Mouse (Mus musculus) Patski (cell line): ENCODE results near the gene Acbd7. TPM values are rescaled to one million over a fixed set of nuclear protein-coding genes. Genes with fewer than 3 reads are reported as not detected.

Experiments
- ATAC-seq: fragments of 100-300 bp; one replicate; pipeline ENCODE4 v1.8.0; 2021
- CTCF ChIA-PET: fragments of 350-600 bp; sonication (Branson Sonifier 250); formaldehyde crosslinking; loops from one replicate; lab custom pipeline; 2022; ENCODE audit warnings: inconsistent platforms; lab: Charles Lee
- POLR2A ChIA-PET: fragments of 350-600 bp; sonication (Branson Sonifier 250); formaldehyde crosslinking; loops from one replicate; lab custom pipeline; 2022; ENCODE audit warnings: antibody characterized with exemption, inconsistent platforms; lab: Charles Lee
- DNase-seq: peaks from one replicate; pipeline ENCODE4 v3.0.0-alpha.2; 2011; ENCODE audit warnings: low read depth, low spot score
- H3K27me3 ChIP-seq: fragments of 371-371 bp; one replicate; pipeline ENCODE4 v1.5.1; 2021
- CTCF ChIP-seq: fragments of 100-300 bp; IDR thresholded peaks from one replicate; pipeline ENCODE4 v1.5.1; 2021
- in situ Hi-C: fragments of 300-500 bp; cut with MboI; formaldehyde crosslinking; loops from 3 replicates; pipeline ENCODE4 v1.11.1; 2018; ENCODE audit warnings: low pct_unique_long_range_greater_than_20kb, mixed read lengths
- polyA plus RNA-seq: library from polyadenylated mRNA; unstranded; gene quantifications from one replicate; pipeline ENCODE4 v1.2.3, GENCODE M21; 2021

Gene Acbd7
- polyA plus RNA-seq, 1 experiment from 2014 or later, result 4.9 TPM

DNA sequence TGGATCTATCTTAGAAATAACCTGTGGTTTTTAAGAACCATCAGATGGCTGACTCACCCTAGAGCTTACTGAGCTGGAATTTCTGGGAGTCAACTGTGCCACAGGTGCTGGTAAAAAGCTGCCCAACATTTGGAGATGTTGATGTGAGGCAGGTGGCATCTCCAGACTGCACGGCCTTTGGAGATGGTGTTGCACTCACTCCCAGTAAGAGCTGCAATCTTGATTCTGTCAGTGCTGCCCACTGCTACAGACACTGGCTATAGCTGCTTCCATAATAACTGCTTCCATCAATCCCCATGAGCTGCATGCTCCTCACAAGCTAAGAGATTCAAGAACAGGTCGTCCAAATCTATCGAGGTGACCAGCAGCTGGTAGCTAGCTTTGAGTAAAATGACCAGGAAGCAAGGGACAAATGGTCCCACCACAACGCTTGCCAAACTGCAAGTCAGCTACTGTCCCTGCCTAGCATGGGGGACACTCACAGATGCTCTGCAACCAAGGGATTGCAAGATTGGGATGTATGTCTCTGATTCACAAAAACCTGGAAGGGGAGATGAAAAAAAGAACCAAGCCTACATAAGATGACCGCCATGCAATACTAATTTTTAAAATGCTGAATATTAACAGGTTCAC is 4.8 kb upstream of the Acbd7 start:
- DNase-seq (no peak), ATAC-seq (no peak)
- in situ Hi-C loops, result no loop called here
- ChIA-PET CTCF (interaction anchor here (0.8 to 1.5 kb wide), 3 partner anchors 8 to 17 kb away, joined by 3 read pairs; no protein-coding TSS in a partner anchor), POLR2A (no interaction called here)
- TF ChIP-seq CTCF, result no peak
- H3K27me3 ChIP-seq, result no peaks in the 10 kb centered on the region

DNA sequence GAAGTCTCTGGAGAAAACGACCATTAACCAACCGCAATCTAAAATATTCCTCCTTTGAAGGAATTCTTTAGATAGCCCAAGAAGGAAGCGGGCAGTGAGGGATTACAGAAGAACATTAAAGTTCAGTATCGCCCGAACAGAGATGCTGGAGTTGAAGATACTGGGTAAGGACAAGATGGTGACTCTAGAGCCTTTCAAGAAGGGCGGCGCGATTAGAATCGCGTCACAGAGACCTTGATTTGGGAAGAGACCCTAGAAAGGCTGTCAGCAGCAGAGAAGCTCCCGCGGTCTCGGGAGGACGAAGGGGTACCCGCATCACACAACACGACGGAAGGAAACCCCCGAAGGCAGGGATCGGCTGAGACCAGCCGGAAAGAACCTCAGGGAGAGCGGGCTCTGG is 3.9 kb upstream of the Acbd7 start:
- ChIA-PET POLR2A (interaction anchor here (0.6 kb wide), 1 partner anchor 52 kb away, joined by 3 read pairs; no protein-coding TSS in a partner anchor), CTCF (interaction anchor here (1.5 kb wide), 1 partner anchor 9 kb away, joined by 3 read pairs; no protein-coding TSS in a partner anchor)
- in situ Hi-C loops, result no loop called here
- H3K27me3 ChIP-seq, result no peaks in the 10 kb centered on the region
- TF ChIP-seq CTCF, result no peak
- ATAC-seq, result no peak
- no peak for DNase-seq

DNA sequence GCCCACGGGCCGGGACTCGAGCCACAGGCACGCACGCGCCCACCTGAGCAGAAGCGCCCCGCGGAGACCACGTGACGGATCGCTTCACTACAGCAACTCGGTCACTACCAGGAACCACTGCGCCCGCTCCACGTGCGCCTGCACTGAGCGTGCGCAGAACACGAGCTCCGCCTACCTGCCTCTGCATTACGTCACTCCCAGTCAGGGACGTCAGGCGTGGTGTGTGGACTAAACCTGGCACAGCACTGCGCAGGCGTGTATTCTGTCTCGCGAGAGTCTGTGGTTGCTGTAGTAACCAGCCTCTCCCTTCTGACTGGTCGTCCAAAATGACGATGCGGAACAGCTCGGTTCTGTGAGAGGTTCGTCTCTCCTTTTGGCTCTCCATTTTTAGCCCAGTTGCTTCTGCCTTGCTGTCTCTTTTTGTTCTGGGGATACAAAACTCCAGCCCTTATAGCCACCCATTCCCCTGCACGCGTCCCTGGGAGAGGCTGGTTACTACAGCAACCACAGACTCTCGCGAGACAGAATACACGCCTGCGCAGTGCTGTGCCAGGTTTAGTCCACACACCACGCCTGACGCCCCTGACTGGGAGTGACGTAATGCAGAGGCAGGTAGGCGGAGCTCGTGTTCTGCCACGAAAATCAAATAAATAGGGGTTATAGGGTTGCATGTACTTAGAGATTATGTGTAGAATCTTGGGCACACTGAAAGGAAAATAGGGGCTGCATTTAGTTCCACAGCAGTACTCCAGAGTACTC is 3.3 kb upstream of the Acbd7 start, which contains the start of gene Rpp38:
TSS of gene Rpp38 (minus strand) at position 160 of the 759 bp plus-strand sequence.
- TF ChIP-seq CTCF, result no peak
- in situ Hi-C loops, result no loop called here
- DNase-seq (peak; percentile 85), ATAC-seq (peak; percentile 87)
- H3K27me3 ChIP-seq, result no peaks in the 10 kb centered on the region
- CTCF ChIA-PET, result interaction anchor here (1.5 kb wide), 1 partner anchor 10 kb away, joined by 3 read pairs; no protein-coding TSS in a partner anchor
- POLR2A ChIA-PET, result interaction anchor here (0.6 kb wide), 1 partner anchor 53 kb away, joined by 3 read pairs; no protein-coding TSS in a partner anchor

DNA sequence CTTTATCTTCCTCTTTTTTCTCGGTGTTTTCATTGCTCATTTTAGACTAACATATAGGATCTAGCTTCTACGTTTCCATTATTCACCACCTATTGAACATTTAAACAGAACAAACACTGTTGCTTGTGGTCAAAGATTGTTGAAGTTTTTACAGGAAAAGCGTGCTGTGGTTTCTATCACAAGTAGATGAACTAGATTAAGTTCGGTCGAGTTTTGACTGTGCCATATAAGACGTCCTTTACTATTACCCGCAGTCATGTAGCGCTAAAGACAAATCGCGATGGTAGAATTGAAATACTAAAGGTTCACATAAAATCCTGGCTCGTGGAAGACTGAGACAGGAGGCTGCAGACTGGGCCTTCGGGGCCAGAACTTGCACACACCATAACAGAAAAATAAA is 2.2 kb upstream of the Acbd7 start:
- DNase-seq, result no peak
- ChIA-PET POLR2A (interaction anchor here (0.6 kb wide), 1 partner anchor 102 kb away, joined by 3 read pairs; no protein-coding TSS in a partner anchor), CTCF (no interaction called here)
- TF ChIP-seq CTCF, result no peak
- H3K27me3 ChIP-seq, result no peaks in the 10 kb centered on the region
- ATAC-seq, result no peak
- in situ Hi-C loops, result no loop called here

DNA sequence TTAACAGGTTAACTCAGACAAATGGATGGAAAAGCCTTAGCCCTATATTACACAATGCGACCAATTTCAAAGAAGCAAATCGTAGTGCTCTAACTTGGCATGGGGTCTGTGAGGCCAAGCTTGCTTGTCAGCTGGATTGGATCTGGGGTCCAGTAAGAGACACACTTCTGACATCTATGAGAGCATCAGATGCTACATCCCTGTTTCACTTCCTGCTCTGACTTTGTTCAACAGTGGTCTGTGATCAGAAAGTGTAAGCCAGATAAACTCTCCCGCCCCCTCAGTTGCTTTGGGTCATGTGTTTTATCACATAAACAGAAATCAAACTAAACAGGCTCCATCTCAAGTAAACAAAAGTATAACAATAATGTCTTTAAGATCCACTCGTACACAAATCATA is 12.5 kb downstream of the Acbd7 start:
- no peak for TF ChIP-seq CTCF
- ATAC-seq (no peak), DNase-seq (no peak)
- ChIA-PET CTCF (interaction anchor here (0.9 to 1.8 kb wide), 4 partner anchors 40 to 434 kb away, joined by 3 to 12 read pairs (median 4); no protein-coding TSS in a partner anchor), POLR2A (no interaction called here)
- peaks cover 64% of the 10 kb centered on the region for H3K27me3 ChIP-seq
- in situ Hi-C loops, result loop anchor here (5.0 to 10.0 kb wide), 2 partner anchors 64 to 446 kb away; no protein-coding TSS in a partner anchor

DNA sequence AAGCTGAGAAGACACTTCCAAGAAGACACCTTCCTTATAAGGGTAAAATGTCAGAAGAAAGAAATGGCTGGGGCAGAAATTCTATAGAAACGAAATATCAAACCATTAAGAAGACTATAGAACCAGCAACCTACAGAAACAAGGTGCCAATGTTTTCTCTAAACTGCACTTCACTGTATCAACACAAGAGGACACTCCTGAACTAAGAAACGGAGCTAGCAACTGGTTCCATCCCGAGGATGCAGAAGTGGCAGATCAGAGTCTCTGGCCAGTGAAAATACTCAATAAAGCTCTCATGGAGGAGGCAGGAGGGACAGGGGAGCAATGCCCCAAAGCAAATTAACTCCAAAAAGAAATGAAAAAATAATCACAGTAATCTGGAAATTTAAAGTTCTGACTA is 13.0 kb downstream of the Acbd7 start:
- ChIA-PET CTCF (interaction anchor here (0.9 to 1.8 kb wide), 4 partner anchors 10 to 434 kb away, joined by 3 to 12 read pairs (median 3); no protein-coding TSS in a partner anchor), POLR2A (no interaction called here)
- DNase-seq (no peak), ATAC-seq (peak; percentile 31)
- TF ChIP-seq CTCF, result peak; percentile 73
- in situ Hi-C loops, result loop anchor here (5.0 to 10.0 kb wide), 2 partner anchors 63 to 446 kb away; no protein-coding TSS in a partner anchor
- peaks cover 64% of the 10 kb centered on the region for H3K27me3 ChIP-seq

- TF ChIP-seq CTCF, result no peak
Observed at GRCm38 (mm10) chr2:3353160-3353559, 17.2 kb downstream of the Acbd7 start.

DNA sequence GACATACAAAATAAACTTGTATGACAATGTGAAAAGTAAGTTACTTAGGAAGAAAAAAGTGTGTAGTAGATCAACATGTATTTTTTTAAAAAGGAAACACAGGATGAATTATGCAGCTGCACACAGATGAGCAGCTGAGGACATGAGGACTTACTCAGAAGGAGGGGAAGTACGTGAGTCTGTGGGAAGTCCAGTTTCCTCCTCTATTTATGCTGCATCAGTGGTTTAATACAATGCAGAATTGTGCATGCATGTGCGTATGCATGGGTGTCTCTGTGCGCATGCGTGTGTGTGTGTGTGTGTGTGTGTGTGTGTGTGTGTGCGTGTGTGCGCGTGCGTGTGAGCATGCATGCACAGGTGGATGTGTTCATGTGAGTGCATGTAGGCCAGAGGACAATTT is 19.8 kb downstream of the Acbd7 start:
- ChIA-PET POLR2A (no interaction called here), CTCF (no interaction called here)
- H3K27me3 ChIP-seq, result peaks cover 44% of the 10 kb centered on the region
- in situ Hi-C loops, result no loop called here
- no peak for ATAC-seq
- no peak for DNase-seq
- no peak for TF ChIP-seq CTCF

More at GRCm38 (mm10) chr2:3353160-3353559, 17.2 kb downstream of the Acbd7 start:
- peaks cover 50% of the 10 kb centered on the region for H3K27me3 ChIP-seq
- in situ Hi-C loops, result no loop called here
- ATAC-seq (no peak), DNase-seq (no peak)
- CTCF ChIA-PET, result no interaction called here
- POLR2A ChIA-PET, result no interaction called here

- POLR2A ChIA-PET, result no interaction called here
Observed at GRCm38 (mm10) chr2:3356311-3356710, 20.3 kb downstream of the Acbd7 start.

GRCm38 (mm10) chr2:3357887-3358286 is 21.9 kb downstream of the Acbd7 start:
- POLR2A ChIA-PET, result no interaction called here
- DNase-seq, result no peak
- peaks cover 36% of the 10 kb centered on the region for H3K27me3 ChIP-seq
- TF ChIP-seq CTCF, result no peak
- in situ Hi-C loops, result no loop called here
- CTCF ChIA-PET, result interaction anchor here (1.1 kb wide), 1 partner anchor 8 kb away, joined by 3 read pairs; no protein-coding TSS in a partner anchor
- ATAC-seq, result no peak

More at GRCm38 (mm10) chr2:3356311-3356710, 20.3 kb downstream of the Acbd7 start:
- no peak for TF ChIP-seq CTCF
- CTCF ChIA-PET, result no interaction called here
- in situ Hi-C loops, result no loop called here
- peaks cover 41% of the 10 kb centered on the region for H3K27me3 ChIP-seq
- ATAC-seq, result no peak
- DNase-seq, result no peak
